Mouse (Mus musculus) intestine, postnatal 0 days (tissue): ENCODE measurements around the gene Camsap1. TPM values are rescaled to one million over a fixed set of nuclear protein-coding genes. Genes with fewer than 3 reads are reported as not detected.

Experiments used
- ATAC-seq: fragments of 200-750 bp; cut with Nextera tagmentation; 2 replicates; pipeline ENCODE4 v1.8.0; 2017; ENCODE audit warnings: mild to moderate bottlenecking, moderate TSS enrichment, moderate library complexity
- H3K27ac ChIP-seq: fragments of 300-500 bp; sonication (generic); 2 replicates; pipeline ENCODE4 v1.5.1; 2014; ENCODE audit warnings: mild to moderate bottlenecking, low read depth, low read length, moderate library complexity
- H3K27me3 ChIP-seq: fragments of 300-500 bp; sonication (generic); replicated peaks from 2 replicates; pipeline ENCODE4 v1.6.1; 2014; ENCODE audit warnings: low read length, mixed read lengths; ENCODE audit not compliant: control insufficient read depth, insufficient read depth
- H3K36me3 ChIP-seq: fragments of 300-500 bp; sonication (generic); 2 replicates; pipeline ENCODE4 v1.6.1; 2014; ENCODE audit warnings: mild to moderate bottlenecking, moderate library complexity; ENCODE audit not compliant: control insufficient read depth, insufficient read depth
- H3K4me1 ChIP-seq: fragments of 300-500 bp; sonication (generic); replicated peaks from 2 replicates; pipeline ENCODE4 v1.6.1; 2014; ENCODE audit warnings: antibody characterized with exemption, low read length, mixed read lengths; ENCODE audit not compliant: control insufficient read depth, insufficient read depth
- H3K4me2 ChIP-seq: fragments of 300-500 bp; sonication (generic); replicated peaks from 2 replicates; pipeline ENCODE4 v1.6.1; 2014; ENCODE audit warnings: low read depth, mild to moderate bottlenecking, moderate library complexity
- H3K4me3 ChIP-seq: fragments of 300-500 bp; sonication (generic); 2 replicates; pipeline ENCODE4 v1.5.1; 2014; ENCODE audit warnings: low read depth, low read length
- H3K9ac ChIP-seq: fragments of 300-500 bp; sonication (generic); 2 replicates; pipeline ENCODE4 v1.6.1; 2014; ENCODE audit warnings: mild to moderate bottlenecking, low read depth, low read length
- H3K9me3 ChIP-seq: fragments of 300-500 bp; sonication (generic); 2 replicates; pipeline ENCODE4 v1.6.1; 2016; ENCODE audit warnings: mixed run types; ENCODE audit not compliant: control insufficient read depth
- CTCF ChIP-seq: sonication (generic); IDR thresholded peaks from 2 replicates; pipeline ENCODE4 v1.5.1; 2016; ENCODE audit warnings: low read depth, mild to moderate bottlenecking, control low read depth, antibody characterized with exemption, moderate library complexity
- WGBS: fragments of 180-500 bp; shearing (Covaris S2); extraction: QIAGEN DNeasy Blood & Tissue Kit; methylation state at CpG from one replicate; pipeline ENCODE4 v1.1.7; 2014; 5-methylcytosine and 5-hydroxymethylcytosine counted together
- polyA plus RNA-seq: library from polyadenylated mRNA; unstranded; fragments of >200 nt; fragmentation: Nextera tagmentation; extraction: Ambion mirVana; gene quantifications from 2 replicates; pipeline ENCODE4 v1.2.1, GENCODE M21; 2015

The Camsap1 gene
- polyA plus RNA-seq, 1 experiment from 2014 or later = 3.5 TPM

GRCm38 (mm10) chr2:26001136-26001535 is 18.1 kb upstream of the Camsap1 start:
- peaks cover 73% of the 10 kb centered on the region for H3K36me3 ChIP-seq
- H3K27me3 ChIP-seq = no peaks in the 10 kb centered on the region
- no peak overlapping the region for H3K9ac ChIP-seq
- no peak overlapping the region for H3K4me2 ChIP-seq
- no peak overlapping the region for H3K4me3 ChIP-seq
- H3K27ac ChIP-seq = no peak overlapping the region
- H3K9me3 ChIP-seq = no peaks in the 10 kb centered on the region
- TF ChIP-seq CTCF = no peak
- H3K4me1 ChIP-seq = no peaks in the 10 kb centered on the region
- 95% methylated on average over 5 of the region's 5 CpGs for WGBS
- ATAC-seq = no peak

DNA sequence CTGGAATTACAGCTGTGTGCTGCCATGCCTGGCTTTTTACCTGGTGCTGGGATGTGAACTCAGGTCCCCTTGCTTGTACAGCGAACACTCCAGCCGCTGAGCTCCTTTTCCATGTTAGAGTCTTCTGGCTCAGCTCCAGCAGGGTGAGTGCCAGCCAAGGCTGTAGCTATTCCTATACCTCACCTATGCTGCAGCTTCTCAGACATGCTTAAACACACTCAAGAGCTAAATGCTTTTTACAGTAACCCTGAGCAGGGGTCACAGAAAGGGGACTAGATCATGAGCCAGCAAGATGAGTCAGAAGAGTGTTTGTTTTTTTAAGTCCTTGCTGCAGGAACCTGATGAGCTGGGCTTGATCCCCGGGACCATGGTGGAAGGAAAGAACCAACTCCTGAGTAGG is 14.6 kb upstream of the Camsap1 start:
- ATAC-seq = no peak
- H3K9me3 ChIP-seq = no peaks in the 10 kb centered on the region
- 85% methylated on average over 3 of the region's 3 CpGs for WGBS
- no peak for TF ChIP-seq CTCF
- H3K9ac ChIP-seq = no peak overlapping the region
- no peaks in the 10 kb centered on the region for H3K27me3 ChIP-seq
- H3K36me3 ChIP-seq = peaks cover 45% of the 10 kb centered on the region
- H3K4me3 ChIP-seq = no peak overlapping the region
- H3K4me2 ChIP-seq = no peak overlapping the region
- no peak overlapping the region for H3K27ac ChIP-seq
- H3K4me1 ChIP-seq = no peaks in the 10 kb centered on the region

DNA sequence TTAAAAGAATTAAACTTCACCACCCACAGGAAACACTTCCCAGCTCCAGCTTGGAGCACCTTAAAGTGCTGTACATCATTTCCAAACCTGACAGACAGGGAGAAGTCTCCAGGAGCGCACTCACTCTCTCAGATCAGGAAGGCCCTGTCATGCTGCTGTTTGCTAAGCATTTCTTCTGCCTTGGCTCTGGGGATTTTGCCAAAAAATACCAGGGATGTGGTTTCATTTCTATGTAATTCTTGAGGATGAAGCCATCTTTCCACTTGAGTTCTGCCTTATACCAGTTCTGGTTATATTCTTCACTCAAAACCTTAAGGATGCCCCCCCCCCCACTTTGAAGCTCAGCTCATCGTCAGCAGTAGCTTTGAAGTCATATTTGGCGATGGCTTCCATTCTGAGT is 11.7 kb upstream of the Camsap1 start:
- Histone ChIP-seq H3K27ac (no peak overlapping the region), H3K4me3 (no peak overlapping the region), H3K27me3 (no peaks in the 10 kb centered on the region), H3K9ac (no peak overlapping the region), H3K9me3 (no peaks in the 10 kb centered on the region), H3K4me2 (no peak overlapping the region), H3K4me1 (no peaks in the 10 kb centered on the region), H3K36me3 (peaks cover 26% of the 10 kb centered on the region)
- 83% methylated on average over 3 of the region's 3 CpGs for WGBS
- ATAC-seq = no peak
- TF ChIP-seq CTCF = no peak

GRCm38 (mm10) chr2:25992285-25992684 is 9.2 kb upstream of the Camsap1 start:
- ATAC-seq = no peak
- peaks cover 9% of the 10 kb centered on the region for H3K36me3 ChIP-seq
- 80% methylated on average over 2 of the region's 2 CpGs for WGBS

DNA sequence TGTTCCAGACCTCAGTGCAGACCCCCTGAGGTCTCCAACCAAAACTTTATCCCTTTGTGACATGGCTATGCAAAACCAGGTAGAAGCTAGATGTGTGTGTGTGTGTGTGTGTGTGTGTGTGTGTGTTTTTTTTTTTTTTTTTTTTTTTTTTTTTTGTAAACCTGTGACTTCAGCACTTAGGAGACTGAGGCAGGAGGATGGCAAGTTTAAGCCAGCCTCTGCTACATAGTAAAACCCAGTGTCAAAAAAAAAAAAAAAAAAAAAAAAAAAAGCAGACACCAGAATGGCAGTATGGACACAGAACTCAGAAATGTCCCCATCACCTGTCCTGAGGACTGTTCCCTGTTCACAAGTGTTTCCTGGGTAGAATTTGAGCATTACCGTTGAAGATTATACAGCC is 6.6 kb upstream of the Camsap1 start:
- Histone ChIP-seq H3K36me3 (no peaks in the 10 kb centered on the region), H3K9me3 (no peaks in the 10 kb centered on the region), H3K4me3 (no peak overlapping the region), H3K4me2 (no peak overlapping the region), H3K27ac (no peak overlapping the region), H3K4me1 (no peaks in the 10 kb centered on the region), H3K27me3 (no peaks in the 10 kb centered on the region), H3K9ac (no peak overlapping the region)
- 91% methylated on average over 1 of the region's 1 CpGs for WGBS
- no peak for ATAC-seq
- TF ChIP-seq CTCF = no peak

More at GRCm38 (mm10) chr2:25992285-25992684, 9.2 kb upstream of the Camsap1 start:
- Histone ChIP-seq H3K4me1 (no peaks in the 10 kb centered on the region), H3K27ac (no peak overlapping the region), H3K9ac (no peak overlapping the region), H3K4me3 (no peak overlapping the region), H3K9me3 (no peaks in the 10 kb centered on the region), H3K4me2 (no peak overlapping the region), H3K27me3 (no peaks in the 10 kb centered on the region)
- TF ChIP-seq CTCF = no peak

- no peaks in the 10 kb centered on the region for H3K9me3 ChIP-seq
- H3K9ac ChIP-seq = no peak overlapping the region
- no peak for ATAC-seq
- WGBS = 77% methylated on average over 6 of the region's 6 CpGs
- no peaks in the 10 kb centered on the region for H3K27me3 ChIP-seq
- H3K4me2 ChIP-seq = no peak overlapping the region
- H3K27ac ChIP-seq = no peak overlapping the region
- H3K4me1 ChIP-seq = no peaks in the 10 kb centered on the region
- no peaks in the 10 kb centered on the region for H3K36me3 ChIP-seq
- no peak overlapping the region for H3K4me3 ChIP-seq
- no peak for TF ChIP-seq CTCF
Observed at GRCm38 (mm10) chr2:25987817-25988216, 4.7 kb upstream of the Camsap1 start.

DNA sequence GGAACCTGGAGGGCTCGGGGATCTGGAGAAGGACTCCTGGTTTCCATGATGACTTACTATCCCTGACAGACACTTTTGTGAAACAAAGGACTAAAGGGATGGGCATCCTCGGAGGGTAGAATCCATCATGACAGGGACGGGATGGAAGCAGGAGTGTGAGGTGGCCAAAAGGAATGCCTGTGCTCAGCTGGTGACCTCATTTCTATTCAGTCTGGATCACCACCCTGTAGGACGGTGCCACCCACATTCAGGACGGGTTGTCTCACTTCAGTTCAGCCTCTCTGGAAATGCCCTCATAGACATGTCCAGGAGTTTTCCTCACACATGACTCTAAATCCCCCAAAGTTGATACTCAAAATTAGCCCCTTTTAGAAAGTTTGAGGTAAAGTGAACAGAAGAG is 3.5 kb upstream of the Camsap1 start:
- TF ChIP-seq CTCF = no peak
- Histone ChIP-seq H3K4me2 (no peak overlapping the region), H3K27me3 (no peaks in the 10 kb centered on the region), H3K4me1 (0 out of 2 replicates have a peak, but pooled peaks cover 6% of the 10 kb centered on the region), H3K4me3 (no peak overlapping the region), H3K36me3 (no peaks in the 10 kb centered on the region), H3K9me3 (no peaks in the 10 kb centered on the region), H3K27ac (no peak overlapping the region), H3K9ac (no peak overlapping the region)
- 75% methylated on average over 5 of the region's 5 CpGs for WGBS
- ATAC-seq = no peak
